Mouse (Mus musculus): ENCODE data around the gene Vmn1r148.
"Not testable (repeated sequence)": the region's sequence is repeated elsewhere in the genome, so short reads cannot be mapped to it uniquely, and the experiment has no call there.

The Vmn1r148 gene

DNA sequence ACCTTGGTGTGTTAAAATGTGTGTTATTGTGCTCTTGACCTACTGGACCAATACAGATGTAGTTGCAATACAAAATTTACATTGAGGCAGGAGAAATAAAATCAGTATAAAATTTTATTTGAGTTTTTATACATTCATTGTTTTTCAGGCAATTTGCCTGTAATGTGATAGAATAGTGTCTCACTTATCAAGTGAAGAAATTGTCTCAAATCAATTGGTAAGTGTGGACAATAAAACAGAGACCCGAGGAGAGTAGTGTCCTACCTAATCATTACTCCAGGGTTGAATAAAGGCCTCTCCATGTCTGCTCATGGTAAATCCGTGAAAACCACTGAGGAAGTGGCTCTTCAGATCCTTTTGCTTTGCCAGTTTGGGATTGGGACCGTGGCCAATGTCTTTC, at the start of gene Vmn1r148:
TSS of gene Vmn1r148 (plus strand) at position 301 of the 400 bp plus-strand sequence.
- not testable (repeated sequence) for DNase-seq (ENCODE audit: low spot score)

DNA sequence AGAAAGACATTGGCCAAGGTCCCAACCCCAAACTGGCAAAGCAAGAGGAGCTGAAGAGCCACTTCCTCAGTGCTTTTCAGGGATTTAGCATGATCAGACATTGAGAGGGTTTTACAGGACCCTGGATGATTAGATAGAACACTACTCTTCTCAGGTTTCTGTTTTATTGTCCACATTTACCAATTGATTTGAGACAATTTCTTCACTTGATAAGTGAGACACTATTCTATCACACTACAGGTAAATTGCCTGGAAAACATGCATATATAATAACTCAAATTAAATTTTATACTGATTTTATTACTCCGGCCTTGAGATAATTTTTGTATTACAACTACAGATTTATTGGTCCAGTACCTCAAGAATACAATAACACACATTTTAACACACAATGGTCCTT, 42.4 kb upstream of the Vmn1r148 start, which contains the start of gene Gm8660:
TSS of gene Gm8660 (minus strand) at position 101 of the 400 bp plus-strand sequence.
- DNase-seq (ENCODE audit: low spot score), result not testable (repeated sequence)

DNA sequence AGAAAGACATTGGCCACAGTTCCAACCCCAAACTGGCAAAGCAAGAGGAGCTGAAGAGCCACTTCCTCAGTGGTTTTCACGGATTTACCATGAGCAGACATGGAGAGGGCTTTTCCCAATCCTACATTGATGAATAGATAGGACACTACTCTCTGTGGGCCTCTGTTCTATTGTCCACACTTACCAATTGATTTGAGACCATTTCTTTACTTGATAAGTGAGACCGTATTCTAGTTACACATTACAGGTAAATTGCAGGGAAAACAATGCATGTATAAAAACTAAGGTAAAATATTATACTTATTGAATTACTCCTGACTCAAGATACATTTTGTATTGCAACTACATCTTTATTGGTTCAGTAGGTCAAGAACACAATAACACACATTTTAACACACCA, 24.7 kb downstream of the Vmn1r148 start, which contains the start of gene Vmn1r149:
TSS of gene Vmn1r149 (minus strand) at position 101 of the 400 bp plus-strand sequence.
- not testable (repeated sequence) for DNase-seq (ENCODE audit: low spot score)

DNA sequence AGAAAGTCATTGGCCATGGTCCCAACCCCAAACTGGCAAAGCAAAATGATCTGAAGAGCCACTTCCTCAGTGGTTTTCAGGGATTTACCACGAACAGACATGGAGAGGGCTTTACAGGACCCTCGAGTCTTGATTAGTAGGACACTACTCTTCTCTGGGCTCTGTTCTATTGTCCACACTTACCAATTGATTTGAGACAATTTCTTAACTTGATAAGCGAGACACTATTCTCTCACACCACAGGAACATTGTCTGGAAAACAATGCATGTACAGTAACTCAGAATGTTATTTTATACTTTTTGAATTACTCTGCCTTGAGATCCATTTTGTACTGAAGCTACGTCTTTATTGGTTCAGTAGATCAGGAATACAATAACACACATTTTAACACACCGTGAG, 50.6 kb downstream of the Vmn1r148 start, which contains the start of gene Gm10665:
TSS of gene Gm10665 (minus strand) at position 101 of the 400 bp plus-strand sequence.
- DNase-seq (ENCODE audit: low spot score), result not testable (repeated sequence)

Data from testis, postnatal 14 days (tissue).